Mouse (Mus musculus) spleen, adult 2 months (tissue): ENCODE data around the gene Iqschfp. TPM values are rescaled to one million over a fixed set of nuclear protein-coding genes. Genes with fewer than 3 reads are reported as not detected.

Experiments
- DNase-seq, 2 experiments: peaks; one replicate each; pipeline versions ENCODE4 v3.0.0 to v3.0.0-alpha.2; 2012 to 2021; ENCODE audit warnings: low spot score in 2 of 2, low read depth in 1 of 2
- H3K27ac ChIP-seq: fragments of 200-500 bp; 2 replicates; pipeline ENCODE4 v1.5.1; 2012; ENCODE audit warnings: low read length, inconsistent platforms; ENCODE audit not compliant: insufficient read depth
- H3K27me3 ChIP-seq: fragments of 200-500 bp; 2 replicates; pipeline ENCODE4 v1.6.1; 2012; ENCODE audit warnings: mild to moderate bottlenecking, moderate library complexity, low read length, inconsistent platforms; ENCODE audit not compliant: control insufficient read depth, insufficient read depth
- H3K36me3 ChIP-seq: fragments of 200-500 bp; 2 replicates; pipeline ENCODE4 v1.6.1; 2012; ENCODE audit warnings: mild to moderate bottlenecking, low read length, inconsistent platforms; ENCODE audit not compliant: control insufficient read depth, insufficient read depth
- H3K4me1 ChIP-seq: fragments of 200-500 bp; 2 replicates; pipeline ENCODE4 v1.6.1; 2011; ENCODE audit warnings: inconsistent platforms; ENCODE audit not compliant: control insufficient read depth, insufficient read depth, insufficient read length
- H3K4me3 ChIP-seq: fragments of 200-500 bp; 2 replicates; pipeline ENCODE4 v1.5.1; 2011; ENCODE audit warnings: mild to moderate bottlenecking, inconsistent platforms; ENCODE audit not compliant: insufficient read depth, insufficient read length; ENCODE audit errors: extremely low read depth
- CTCF ChIP-seq: fragments of 200-500 bp; IDR thresholded peaks from 2 replicates; pipeline ENCODE4 v1.5.1; 2011; ENCODE audit warnings: mild to moderate bottlenecking, inconsistent platforms; ENCODE audit not compliant: insufficient read depth, insufficient read length, insufficient replicate concordance; ENCODE audit errors: extremely low read depth
- POLR2A ChIP-seq: fragments of 200-500 bp; IDR thresholded peaks from 2 replicates; pipeline ENCODE4 v1.6.1; 2011; ENCODE audit warnings: low read depth, low read length, inconsistent platforms
- WGBS: fragments of 180-500 bp; shearing (Covaris S2); methylation state at CpG from one replicate; pipeline ENCODE4 v1.1.7; 2018; 5-methylcytosine and 5-hydroxymethylcytosine counted together
- polyA plus RNA-seq: library from polyadenylated mRNA; depleted of rRNA; stranded (reverse); fragments of >200 nt; gene quantifications from 2 replicates; pipeline ENCODE4 v1.2.3, GENCODE M21; 2012

Iqschfp gene
- polyA plus RNA-seq, 1 experiment, result not detected

GRCm38 (mm10) chr3:68586646-68587064 lies 694.6 kb downstream of the Iqschfp start:
- DNase-seq, result no peak
- Histone ChIP-seq H3K27me3 (no peaks in the 10 kb centered on the region), H3K27ac (no peak overlapping the region), H3K36me3 (no peaks in the 10 kb centered on the region), H3K4me1 (no peaks in the 10 kb centered on the region), H3K4me3 (no peak overlapping the region)
- WGBS, result 72% methylated on average over 9 of the region's 9 CpGs
- no peak for TF ChIP-seq POLR2A
- no peak for TF ChIP-seq CTCF

DNA sequence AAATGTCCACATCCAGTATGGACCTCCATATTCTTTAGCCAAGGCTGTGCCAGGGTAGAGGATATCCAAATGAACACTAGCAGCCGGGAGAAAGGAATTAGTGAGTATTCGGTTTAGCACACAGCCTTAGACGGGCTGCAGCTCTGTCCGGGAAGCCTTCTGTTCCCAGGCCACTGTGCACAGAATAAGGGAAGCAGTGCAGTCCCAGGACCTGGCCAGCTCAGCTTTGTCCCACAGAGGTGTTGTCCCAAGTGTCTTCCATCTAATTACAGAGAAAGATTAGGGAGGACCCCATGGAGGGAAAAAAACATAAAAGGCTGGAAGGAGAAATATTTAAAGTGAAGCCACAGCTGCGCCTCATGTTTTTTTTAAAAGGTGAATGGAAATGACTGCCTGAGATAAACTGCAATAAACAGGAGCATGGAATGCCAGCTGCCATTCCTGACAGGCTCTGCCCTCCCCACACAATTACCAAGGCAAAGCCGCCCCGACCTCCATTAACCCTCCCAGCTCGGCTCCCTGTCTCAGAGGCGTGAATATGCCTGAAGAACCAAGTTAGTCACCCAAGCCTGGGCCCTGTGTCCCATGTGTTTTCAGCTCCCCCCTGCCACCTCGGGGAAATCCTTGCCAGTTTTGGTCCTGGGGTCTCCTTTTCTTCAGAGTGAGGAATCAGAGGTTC lies 695.7 kb downstream of the Iqschfp start:
- 91% methylated on average over 10 of the region's 10 CpGs for WGBS
- no peaks in the 10 kb centered on the region for H3K36me3 ChIP-seq
- H3K4me1 ChIP-seq, result no peaks in the 10 kb centered on the region
- DNase-seq, result no peak
- no peak overlapping the region for H3K27ac ChIP-seq
- no peaks in the 10 kb centered on the region for H3K27me3 ChIP-seq
- no peak overlapping the region for H3K4me3 ChIP-seq
- TF ChIP-seq POLR2A, result no peak
- TF ChIP-seq CTCF, result no peak

- Histone ChIP-seq H3K36me3 (no peaks in the 10 kb centered on the region), H3K4me1 (no peaks in the 10 kb centered on the region), H3K4me3 (no peak overlapping the region), H3K27ac (no peak overlapping the region), H3K27me3 (no peaks in the 10 kb centered on the region)
- TF ChIP-seq CTCF (no peak), POLR2A (no peak)
- 81% methylated on average over 9 of the region's 9 CpGs for WGBS
- DNase-seq, result no peak
Observed at GRCm38 (mm10) chr3:68589220-68589840, 697.3 kb downstream of the Iqschfp start.

- WGBS, result 93% methylated on average over 8 of the region's 8 CpGs
- TF ChIP-seq POLR2A (no peak), CTCF (no peak)
- no peak for DNase-seq
- Histone ChIP-seq H3K36me3 (no peaks in the 10 kb centered on the region), H3K4me1 (no peaks in the 10 kb centered on the region), H3K27ac (no peak overlapping the region), H3K4me3 (no peak overlapping the region), H3K27me3 (no peaks in the 10 kb centered on the region)
Observed at GRCm38 (mm10) chr3:68590436-68590835, 698.4 kb downstream of the Iqschfp start.

DNA sequence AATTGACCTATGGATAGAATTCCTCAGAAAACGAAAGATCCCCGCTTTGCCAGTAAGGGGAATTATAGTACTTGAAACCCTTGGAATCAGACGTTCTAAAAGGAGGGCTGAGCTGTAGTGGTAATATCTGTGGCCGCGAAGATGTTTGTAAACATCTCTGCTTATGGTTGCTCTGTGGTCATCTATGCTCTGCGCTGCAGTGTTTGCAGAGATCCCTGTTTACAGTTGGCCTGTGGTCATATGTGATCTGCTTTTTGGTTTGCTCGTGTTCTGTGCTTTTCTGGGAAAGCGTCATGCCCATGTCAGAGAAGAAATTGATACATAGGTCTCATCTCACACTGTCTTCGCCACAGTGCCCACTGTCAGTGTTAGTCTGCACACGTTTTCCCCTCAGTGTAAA lies 700.5 kb downstream of the Iqschfp start:
- Histone ChIP-seq H3K36me3 (no peaks in the 10 kb centered on the region), H3K27me3 (no peaks in the 10 kb centered on the region), H3K27ac (no peak overlapping the region), H3K4me3 (no peak overlapping the region), H3K4me1 (no peaks in the 10 kb centered on the region)
- 89% methylated on average over 10 of the region's 10 CpGs for WGBS
- DNase-seq, result no peak
- TF ChIP-seq POLR2A, result no peak
- TF ChIP-seq CTCF, result no peak

- DNase-seq, result no peak
- Histone ChIP-seq H3K4me3 (no peak overlapping the region), H3K36me3 (no peaks in the 10 kb centered on the region), H3K4me1 (no peaks in the 10 kb centered on the region), H3K27ac (no peak overlapping the region), H3K27me3 (no peaks in the 10 kb centered on the region)
- TF ChIP-seq POLR2A, result no peak
- no peak for TF ChIP-seq CTCF
- 88% methylated on average over 12 of the region's 12 CpGs for WGBS
Observed at GRCm38 (mm10) chr3:68593073-68593867, 701.2 kb downstream of the Iqschfp start.
